Mouse (Mus musculus) liver, embryonic 11.5 days (tissue): Measurements from ENCODE around the gene Camk2b. TPM values are rescaled to one million over a fixed set of nuclear protein-coding genes. Genes with fewer than 3 reads are reported as not detected.
A peak's percentile ranks its signal among the peaks of the same experiment; 100 is the strongest.

Experiments
- ATAC-seq: fragments of 200-750 bp; cut with Nextera tagmentation; replicated peaks from 2 replicates; pipeline ENCODE4 v1.8.0; 2017; ENCODE audit warnings: moderate number of reproducible peaks, mild to moderate bottlenecking, moderate TSS enrichment, moderate library complexity; ENCODE audit not compliant: low FRiP score
- DNase-seq: peaks from one replicate; pipeline ENCODE4 v3.0.0-alpha.2; 2017; ENCODE audit warnings: low spot score
- H3K27ac ChIP-seq: fragments of 300-500 bp; sonication (generic); 2 replicates; pipeline ENCODE4 v1.5.1; 2014; ENCODE audit warnings: mild to moderate bottlenecking, low read depth, low read length, control low read depth
- H3K27me3 ChIP-seq: fragments of 300-500 bp; sonication (generic); replicated peaks from 2 replicates; pipeline ENCODE4 v1.6.1; 2014; ENCODE audit warnings: low read length, mixed read lengths; ENCODE audit not compliant: control insufficient read depth, insufficient read depth
- H3K36me3 ChIP-seq: fragments of 300-500 bp; sonication (generic); 2 replicates; pipeline ENCODE4 v1.6.1; 2014; ENCODE audit warnings: mild to moderate bottlenecking, low read length, moderate library complexity, mixed read lengths; ENCODE audit not compliant: control insufficient read depth, insufficient read depth
- H3K4me1 ChIP-seq: fragments of 300-500 bp; sonication (generic); replicated peaks from 2 replicates; pipeline ENCODE4 v1.6.1; 2014; ENCODE audit warnings: low read length, mixed read lengths; ENCODE audit not compliant: control insufficient read depth, insufficient read depth
- H3K4me2 ChIP-seq: fragments of 300-500 bp; sonication (generic); 2 replicates; pipeline ENCODE4 v1.6.1; 2014; ENCODE audit warnings: mild to moderate bottlenecking, control low read depth, moderate library complexity
- H3K4me3 ChIP-seq: fragments of 300-500 bp; sonication (generic); 2 replicates; pipeline ENCODE4 v1.5.1; 2014; ENCODE audit warnings: low read depth, low read length, control low read depth
- H3K9ac ChIP-seq: fragments of 300-500 bp; sonication (generic); 2 replicates; pipeline ENCODE4 v1.6.1; 2014; ENCODE audit warnings: low read depth, low read length, control low read depth
- H3K9me3 ChIP-seq: fragments of 300-500 bp; sonication (generic); 2 replicates; pipeline ENCODE4 v1.6.1; 2016; ENCODE audit warnings: low read length, inconsistent platforms, mixed read lengths; ENCODE audit not compliant: control insufficient read depth
- WGBS: fragments of 180-500 bp; shearing (Covaris S2); extraction: QIAGEN DNeasy Blood & Tissue Kit; methylation state at CpG from one replicate; pipeline ENCODE4 v1.1.7; 2014; 5-methylcytosine and 5-hydroxymethylcytosine counted together
- polyA plus RNA-seq: library from polyadenylated mRNA; unstranded; fragments of >200 nt; fragmentation: Nextera tagmentation; extraction: Ambion mirVana; gene quantifications from 2 replicates; pipeline ENCODE4 v1.2.1, GENCODE M21; 2014

Camk2b gene
- polyA plus RNA-seq, 1 experiment from 2014 or later, result 0.99 TPM

GRCm38 (mm10) chr11:6001981-6002649, 64.0 kb downstream of the Camk2b start:
- H3K9me3 ChIP-seq, result no peaks in the 10 kb centered on the region
- DNase-seq, result no peak
- no peak overlapping the region for H3K4me2 ChIP-seq
- H3K4me3 ChIP-seq, result no peak overlapping the region
- 74% methylated on average over 9 of the region's 9 CpGs for WGBS
- H3K27ac ChIP-seq, result no peak overlapping the region
- no peak overlapping the region for H3K9ac ChIP-seq
- ATAC-seq, result no peak
- peaks cover 3% of the 10 kb centered on the region for H3K27me3 ChIP-seq
- no peaks in the 10 kb centered on the region for H3K36me3 ChIP-seq
- peaks cover 16% of the 10 kb centered on the region for H3K4me1 ChIP-seq

- Histone ChIP-seq H3K9ac (no peak overlapping the region), H3K36me3 (no peaks in the 10 kb centered on the region), H3K4me3 (no peak overlapping the region), H3K27me3 (peaks cover 3% of the 10 kb centered on the region), H3K9me3 (no peaks in the 10 kb centered on the region), H3K4me2 (no peak overlapping the region), H3K4me1 (peaks cover 16% of the 10 kb centered on the region), H3K27ac (no peak overlapping the region)
- no peak for ATAC-seq
- no peak for DNase-seq
- 72% methylated on average over 14 of the region's 14 CpGs for WGBS
Measured at GRCm38 (mm10) chr11:6000961-6001682, 65.0 kb downstream of the Camk2b start.

- peak overlapping the region; percentile 39; the same call in 1 of the 2 replicates for H3K27ac ChIP-seq
- DNase-seq (peak; percentile 58), ATAC-seq (peak; percentile 45)
- peaks cover 16% of the 10 kb centered on the region for H3K4me1 ChIP-seq
- H3K4me3 ChIP-seq, result no peak overlapping the region
- no peaks in the 10 kb centered on the region; the same call in 1 of the 2 replicates for H3K27me3 ChIP-seq
- H3K4me2 ChIP-seq, result no peak overlapping the region; the same call in 1 of the 2 replicates
- H3K9me3 ChIP-seq, result no peaks in the 10 kb centered on the region
- H3K9ac ChIP-seq, result no peak overlapping the region
- 9% methylated on average over 8 of the region's 8 CpGs for WGBS
- no peaks in the 10 kb centered on the region for H3K36me3 ChIP-seq
Measured at GRCm38 (mm10) chr11:5999832-6000771, 66.1 kb downstream of the Camk2b start.

- Histone ChIP-seq H3K4me1 (peaks cover 16% of the 10 kb centered on the region), H3K27me3 (no peaks in the 10 kb centered on the region), H3K9me3 (no peaks in the 10 kb centered on the region), H3K4me3 (no peak overlapping the region), H3K27ac (no peak overlapping the region), H3K36me3 (no peaks in the 10 kb centered on the region), H3K4me2 (no peak overlapping the region), H3K9ac (no peak overlapping the region)
- WGBS, result 90% methylated on average over 2 of the region's 2 CpGs
- ATAC-seq, result no peak
- no peak for DNase-seq
Measured at GRCm38 (mm10) chr11:5998472-5998871, 67.7 kb downstream of the Camk2b start.

GRCm38 (mm10) chr11:5995989-5996388, 70.2 kb downstream of the Camk2b start:
- Histone ChIP-seq H3K27me3 (no peaks in the 10 kb centered on the region), H3K4me3 (no peak overlapping the region), H3K36me3 (no peaks in the 10 kb centered on the region), H3K9me3 (no peaks in the 10 kb centered on the region), H3K4me2 (no peak overlapping the region), H3K4me1 (peaks cover 15% of the 10 kb centered on the region), H3K27ac (no peak overlapping the region), H3K9ac (no peak overlapping the region)
- 16% methylated on average over 8 of the region's 8 CpGs for WGBS
- peak; percentile 44 for ATAC-seq
- DNase-seq, result peak; percentile 75

- Histone ChIP-seq H3K4me3 (no peak overlapping the region), H3K27ac (no peak overlapping the region), H3K9ac (no peak overlapping the region), H3K36me3 (no peaks in the 10 kb centered on the region), H3K9me3 (no peaks in the 10 kb centered on the region), H3K4me1 (peaks cover 4% of the 10 kb centered on the region; the same call in 1 of the 2 replicates), H3K27me3 (no peaks in the 10 kb centered on the region), H3K4me2 (no peak overlapping the region)
- DNase-seq, result no peak
- WGBS, result 68% methylated on average over 3 of the region's 3 CpGs
- no peak for ATAC-seq
Measured at GRCm38 (mm10) chr11:5994880-5995279, 71.3 kb downstream of the Camk2b start.

GRCm38 (mm10) chr11:5994212-5994611, 72.0 kb downstream of the Camk2b start:
- DNase-seq (no peak), ATAC-seq (no peak)
- Histone ChIP-seq H3K27me3 (no peaks in the 10 kb centered on the region), H3K27ac (no peak overlapping the region), H3K4me3 (no peak overlapping the region), H3K36me3 (no peaks in the 10 kb centered on the region), H3K4me2 (no peak overlapping the region), H3K4me1 (no peaks in the 10 kb centered on the region), H3K9me3 (no peaks in the 10 kb centered on the region), H3K9ac (no peak overlapping the region)
- WGBS, result 89% methylated on average over 5 of the region's 5 CpGs

GRCm38 (mm10) chr11:5990910-5991309, 75.3 kb downstream of the Camk2b start:
- DNase-seq (peak; percentile 54), ATAC-seq (no peak)
- no peak overlapping the region for H3K27ac ChIP-seq
- H3K27me3 ChIP-seq, result no peaks in the 10 kb centered on the region
- H3K9me3 ChIP-seq, result no peaks in the 10 kb centered on the region
- H3K4me3 ChIP-seq, result no peak overlapping the region
- no peaks in the 10 kb centered on the region for H3K4me1 ChIP-seq
- no peaks in the 10 kb centered on the region for H3K36me3 ChIP-seq
- H3K4me2 ChIP-seq, result no peak overlapping the region
- 40% methylated on average over 4 of the region's 4 CpGs for WGBS
- H3K9ac ChIP-seq, result no peak overlapping the region
